Mouse (Mus musculus): ENCODE results near the gene Gm42420. TPM values are rescaled to one million over a fixed set of nuclear protein-coding genes. Genes with fewer than 3 reads are reported as not detected.
A peak's percentile ranks its signal among the peaks of the same experiment; 100 is the strongest.

The Gm42420 gene
- under 1 TPM in 1 of 2 experiments, not detected in 1; 0.77 TPM for total RNA-seq (2021)

GRCm38 (mm10) chr6:39585517-39585916, at the start of gene Gm42420:
Gene Gm42420 (plus strand): TSS chr6:39585753.
- no peak for DNase-seq
- intact Hi-C loops (cut with DNase I): no loop called here

DNA sequence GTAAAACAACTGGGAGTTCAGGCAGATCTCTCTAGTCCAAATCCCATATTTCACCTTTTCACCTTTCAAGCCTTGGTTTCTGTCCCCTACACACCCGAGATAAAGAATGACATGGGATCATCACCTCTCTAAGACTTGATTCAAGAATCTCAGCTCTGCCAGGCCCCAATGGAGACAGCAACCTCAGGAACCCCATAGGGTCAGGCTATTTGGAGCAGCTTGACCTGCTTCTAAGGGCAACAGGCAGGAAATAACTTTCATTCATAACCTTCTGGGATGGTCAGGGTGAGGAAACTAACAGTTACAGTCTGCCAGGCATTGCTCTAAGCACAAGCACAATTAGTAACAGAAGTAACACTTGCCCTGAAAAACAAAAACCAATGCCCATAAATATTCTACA, 48.9 kb upstream of the Gm42420 start:
- DNase-seq: no peak
- intact Hi-C loops (cut with DNase I): no loop called here

- DNase-seq: no peak
- intact Hi-C loops (cut with DNase I): no loop called here
Measured at GRCm38 (mm10) chr6:39537276-39537675, 48.3 kb upstream of the Gm42420 start.

DNA sequence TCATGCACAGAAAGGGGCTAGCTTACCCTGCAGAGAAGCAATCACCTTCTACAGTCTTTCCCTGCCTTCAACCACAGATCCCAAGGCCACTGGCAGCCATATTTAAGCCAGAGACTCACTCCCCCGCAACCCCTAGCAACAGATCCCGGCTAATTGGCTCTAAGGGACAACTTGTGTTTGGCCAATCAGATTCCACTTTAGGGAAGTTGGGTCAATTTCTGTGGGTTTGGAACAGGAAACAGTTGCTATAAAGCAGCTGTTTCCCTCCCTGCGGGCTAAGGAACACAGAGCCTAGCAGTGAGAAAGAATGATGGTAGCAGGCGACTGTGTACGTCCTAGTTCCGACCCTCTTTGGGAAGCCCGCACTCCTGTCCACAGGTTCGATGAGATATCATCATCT, 47.3 kb upstream of the Gm42420 start:
- DNase-seq: no peak
- intact Hi-C loops (cut with DNase I): no loop called here

DNA sequence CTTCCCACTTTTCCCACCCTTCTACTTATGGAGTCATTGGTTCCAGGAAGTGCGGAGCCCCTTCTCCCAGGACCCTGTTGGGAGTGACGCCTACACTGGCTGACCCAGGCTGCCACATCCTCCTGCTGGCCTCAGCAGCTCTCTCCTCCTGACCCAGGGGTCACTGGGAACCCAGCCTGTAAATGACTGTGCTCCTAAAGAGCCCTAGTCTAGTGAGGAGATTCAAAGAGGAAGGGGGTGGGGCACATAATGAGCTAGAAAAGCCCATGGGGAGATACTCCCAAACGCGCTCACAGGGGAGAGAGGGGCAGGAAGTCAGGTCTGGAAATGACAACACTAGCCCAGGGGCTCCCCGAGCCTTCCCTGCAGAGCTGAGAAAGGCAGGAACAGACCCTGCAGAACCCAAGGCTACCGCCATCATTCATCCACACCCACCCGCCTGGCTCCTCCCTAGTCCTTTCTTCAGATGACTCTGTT, 45.8 kb upstream of the Gm42420 start:
- intact Hi-C loops (cut with DNase I): no loop called here
- DNase-seq: no peak

DNA sequence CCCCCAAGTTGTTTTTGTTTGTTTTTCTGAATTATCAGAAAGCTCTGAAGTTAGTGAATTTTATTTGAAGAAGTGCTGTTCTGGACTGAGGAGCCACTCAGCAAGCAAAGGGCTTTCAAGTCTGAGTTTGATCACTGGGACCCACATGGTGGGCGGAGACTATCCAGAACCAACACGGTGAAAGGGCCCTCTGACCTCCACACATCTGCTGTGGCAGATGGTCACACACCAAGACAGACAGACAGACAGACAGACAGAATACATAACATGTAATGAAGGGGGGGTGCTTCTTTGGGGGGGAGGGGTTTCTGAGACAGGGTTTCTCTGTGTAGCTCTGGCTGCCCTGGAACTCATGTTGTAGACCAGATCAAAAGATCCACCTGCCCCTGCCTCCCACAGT, 45.0 kb upstream of the Gm42420 start:
- DNase-seq: no peak
- intact Hi-C loops (cut with DNase I): no loop called here

DNA sequence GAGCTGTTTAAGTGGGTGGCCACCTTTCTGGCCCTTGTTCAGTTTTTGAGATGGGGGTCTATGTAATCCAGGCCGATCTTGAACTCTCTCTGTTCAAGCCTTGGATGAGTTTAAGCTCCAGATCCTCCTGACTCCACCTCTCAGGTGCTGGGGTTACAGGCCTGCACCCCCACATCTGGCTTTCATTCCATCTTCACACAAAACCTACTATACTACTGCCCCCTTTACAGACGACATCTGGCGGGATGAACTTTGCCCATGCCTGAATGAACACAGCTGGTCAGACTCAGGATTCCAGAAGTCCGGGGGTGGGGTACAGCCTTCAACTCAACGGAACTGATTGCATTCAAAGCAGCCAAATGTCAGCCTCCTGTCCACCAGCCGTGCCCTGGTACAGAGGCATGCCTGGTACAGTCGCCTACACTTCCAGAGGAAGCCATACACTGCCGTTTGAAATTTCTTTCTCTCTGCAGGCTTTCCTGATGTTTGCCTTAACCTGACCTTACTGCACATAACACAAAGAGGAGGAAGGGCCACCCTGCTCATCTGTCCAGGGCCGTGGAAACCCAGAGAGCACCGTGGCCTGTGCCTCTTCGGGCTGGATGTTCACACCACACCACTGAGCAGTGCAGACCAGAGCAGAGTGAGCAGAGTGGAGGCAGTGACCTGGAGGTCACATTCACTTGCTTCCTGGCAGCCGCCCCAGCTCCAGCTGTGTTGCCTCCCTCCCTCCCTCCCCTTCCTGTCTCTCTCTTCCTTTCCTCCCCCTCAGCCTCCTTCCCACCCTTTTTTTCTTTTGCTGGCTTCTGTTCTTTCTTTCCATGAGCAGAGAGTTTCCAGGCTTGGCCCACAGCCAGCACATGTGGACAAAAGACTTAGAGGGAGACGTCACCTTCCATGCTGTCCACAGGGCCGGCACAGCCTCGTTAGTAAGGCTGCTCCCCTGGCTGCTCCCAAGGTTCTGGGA, 42.6 kb upstream of the Gm42420 start:
- intact Hi-C loops (cut with DNase I): no loop called here

GRCm38 (mm10) chr6:39543769-39544420, 41.7 kb upstream of the Gm42420 start:
- DNase-seq: no peak
- intact Hi-C loops (cut with DNase I): no loop called here

More for the DNA sequence above, 42.6 kb upstream of the Gm42420 start:
- DNase-seq: peak; percentile 76

- DNase-seq: no peak
Measured at GRCm38 (mm10) chr6:39545474-39545873, 40.1 kb upstream of the Gm42420 start.

DNA sequence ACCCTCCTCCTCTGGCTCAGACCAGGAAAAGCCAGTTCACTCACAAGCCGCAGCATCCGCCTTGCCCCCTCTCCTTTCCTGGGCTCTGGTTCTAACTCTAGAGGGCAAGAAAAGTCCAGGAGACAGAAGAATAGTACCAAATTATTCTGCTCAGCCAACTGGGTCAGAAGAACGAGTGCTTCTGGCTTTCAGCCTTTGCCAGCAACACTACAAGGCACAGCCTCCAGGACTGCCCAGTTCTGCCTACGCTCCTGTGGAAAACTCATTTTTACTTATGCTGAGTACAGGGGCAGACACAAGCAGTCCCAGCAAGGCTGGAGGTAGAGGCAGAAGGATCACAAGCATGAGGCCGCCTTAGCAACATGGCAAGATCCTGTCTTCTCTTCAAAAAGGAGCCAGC, 37.5 kb upstream of the Gm42420 start:
- intact Hi-C loops (cut with DNase I): no loop called here
- DNase-seq: no peak

More at GRCm38 (mm10) chr6:39545474-39545873, 40.1 kb upstream of the Gm42420 start:
- intact Hi-C loops (cut with DNase I): no loop called here

- DNase-seq: no peak
- intact Hi-C loops (cut with DNase I): loop anchor here (10.0 kb wide), 1 partner anchor 47 kb away; no protein-coding TSS in a partner anchor
Measured at GRCm38 (mm10) chr6:39551981-39552636, 33.4 kb upstream of the Gm42420 start.

- intact Hi-C loops (cut with DNase I): loop anchor here (10.0 kb wide), 1 partner anchor 50 kb away; no protein-coding TSS in a partner anchor
- DNase-seq: no peak
Measured at GRCm38 (mm10) chr6:39554888-39555647, 30.5 kb upstream of the Gm42420 start.

GRCm38 (mm10) chr6:39555648-39555945, 30.0 kb upstream of the Gm42420 start:
- no peak for DNase-seq
- intact Hi-C loops (cut with DNase I): loop anchor here (10.0 kb wide), 1 partner anchor 51 kb away; no protein-coding TSS in a partner anchor

DNA sequence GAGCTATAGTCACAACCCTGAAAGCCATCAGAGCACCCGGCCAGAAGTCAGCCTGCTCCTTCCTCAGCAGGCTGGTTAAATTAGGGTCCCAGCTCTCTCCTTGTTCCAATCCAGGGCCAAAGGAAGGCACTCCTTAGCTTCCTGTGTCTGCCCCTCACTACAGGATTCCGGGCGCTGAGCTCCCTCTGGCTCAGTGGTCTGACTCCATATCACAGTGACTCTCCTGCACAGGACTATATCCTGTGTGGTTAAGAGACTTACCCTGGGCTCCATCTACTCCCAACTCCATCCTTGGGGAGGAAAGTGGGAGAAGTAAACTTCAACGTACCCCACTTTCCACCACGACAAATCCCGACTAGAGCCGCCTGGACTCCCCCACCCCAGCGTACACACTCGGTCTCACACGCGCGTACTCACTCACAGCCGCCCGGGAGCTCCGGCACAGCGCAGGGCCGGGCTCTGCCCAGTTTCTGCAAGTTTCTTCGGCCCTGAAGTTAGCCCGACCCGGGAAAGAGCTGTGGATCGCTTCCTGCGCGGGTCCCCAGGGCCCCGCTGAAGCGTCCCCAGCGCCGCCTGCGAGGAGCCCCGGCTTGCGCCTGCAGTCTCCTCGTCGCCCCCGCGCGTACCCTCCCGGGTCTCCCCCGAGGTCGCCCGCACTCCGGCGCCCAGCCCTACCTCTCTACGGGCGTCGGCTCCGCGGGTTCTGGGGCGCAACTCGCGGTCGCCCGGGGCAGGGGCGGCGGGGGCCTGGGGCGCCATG, 28.5 kb upstream of the Gm42420 start:
- peak; percentile 32 for DNase-seq
- intact Hi-C loops (cut with DNase I): loop anchor here (10.0 kb wide), 1 partner anchor 52 kb away; no protein-coding TSS in a partner anchor

GRCm38 (mm10) chr6:39557723-39558261, 27.8 kb upstream of the Gm42420 start, which contains the start of gene Dennd2a:
Gene Dennd2a (minus strand): TSS chr6:39557867.
- DNase-seq: peak; percentile 97
- intact Hi-C loops (cut with DNase I): loop anchor here (10.0 kb wide), 1 partner anchor 53 kb away; no protein-coding TSS in a partner anchor

DNA sequence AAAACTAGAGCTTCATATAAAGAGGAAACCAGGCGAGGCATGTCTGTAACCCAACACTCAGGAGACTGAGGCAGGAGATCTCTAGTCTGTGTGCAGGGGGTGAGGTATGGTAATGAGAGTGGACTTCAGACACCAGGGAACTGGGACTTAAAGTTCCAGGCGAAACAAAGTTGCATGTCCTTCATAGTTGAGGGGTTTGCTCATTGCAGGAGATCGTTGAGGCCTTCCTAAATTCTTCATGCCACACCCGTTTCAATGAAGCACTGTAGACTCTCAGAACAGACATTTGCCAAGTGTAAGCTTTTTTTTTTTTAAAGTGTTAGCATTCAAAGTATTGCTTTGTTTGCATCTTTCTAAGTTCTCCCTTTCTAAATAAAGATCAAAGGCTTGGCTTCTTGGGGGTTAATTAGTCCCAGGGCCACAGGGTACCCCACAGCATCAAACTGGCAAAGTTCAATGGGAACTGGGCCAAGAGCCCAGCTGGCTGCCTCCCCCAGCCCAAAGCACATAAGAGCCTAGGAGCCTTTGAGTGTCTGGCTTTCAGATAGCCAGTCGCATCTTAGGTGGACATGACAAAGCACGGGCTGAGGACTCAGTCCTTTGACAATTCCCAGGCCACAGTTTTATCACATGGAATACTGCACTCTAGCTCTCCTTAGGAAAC, 26.1 kb upstream of the Gm42420 start:
- intact Hi-C loops (cut with DNase I): loop anchor here (10.0 kb wide), 1 partner anchor 55 kb away; no protein-coding TSS in a partner anchor
- DNase-seq: peak; percentile 53

GRCm38 (mm10) chr6:39562166-39563015, 23.2 kb upstream of the Gm42420 start:
- intact Hi-C loops (cut with DNase I): loop anchor here (2.0 kb wide), 1 partner anchor 100 kb away; no protein-coding TSS in a partner anchor
- peak; percentile 80 for DNase-seq
